Comparison of ENCODE assay signal across 24 mouse cellular contexts in the genomic region with DNA sequence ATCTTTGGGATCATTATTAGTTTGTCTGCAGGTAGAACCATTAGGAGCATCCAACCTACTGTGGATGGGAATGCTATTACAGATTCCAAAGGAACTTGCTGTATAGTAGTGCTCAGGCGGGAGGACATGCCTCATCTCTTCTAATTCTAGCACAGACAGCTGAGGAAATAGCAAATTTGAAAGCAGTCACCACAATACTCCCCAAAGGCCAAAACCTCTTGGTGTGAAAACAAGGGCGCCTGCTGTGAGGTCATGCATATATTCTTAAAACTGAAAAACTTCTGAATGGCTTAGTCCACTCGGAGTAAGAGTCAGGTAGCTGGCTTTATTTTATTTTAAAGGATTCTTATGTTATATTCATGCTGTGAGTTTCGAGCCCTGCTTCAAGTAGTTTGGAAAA. TPM values are rescaled to one million over a fixed set of nuclear protein-coding genes. Genes with fewer than 3 reads are reported as not detected.
A peak's percentile ranks its signal among the peaks of the same experiment; 100 is the strongest.
DNase-seq lines count a peak whose midpoint lies in the region; TF ChIP-seq lines count a peak whose summit lies in the region.
"Had no signal": no experiment of that assay in that cellular context is flagged by ENCODE, and none has a peak within 500 bp of the region (broad histone marks: within the 10 kb centered on the region; RNA-seq: fewer than 3 reads in every experiment).

No protein-coding gene starts in this region.

- no peak for TF ChIP-seq CTCF in spleen, adult 2 months (IDR thresholded peaks at IDR 0.05; ENCODE audit: extremely low read depth, insufficient read depth, insufficient read length, insufficient replicate concordance)
- no peak for TF ChIP-seq CTCF in CH12.LX (conservative IDR thresholded peaks at IDR 0.05 in 1 of 2, IDR thresholded peaks at IDR 0.05 in 1 of 2; ENCODE audit: low read depth in 2 of 2, low read length in 2 of 2)

- no peak overlapping the region for H3K9ac ChIP-seq in CH12.LX (ENCODE audit: insufficient read depth, low read depth)
- H3K9ac ChIP-seq: forebrain, embryonic 13.5 days; forebrain, postnatal 0 days; heart, embryonic 12.5 days; heart, embryonic 15.5 days; hindbrain, embryonic 14.5 days had no signal

- H3K27me3 ChIP-seq in spleen, adult 2 months (ENCODE audit: control insufficient read depth, insufficient read depth, low read length): no peaks in the 10 kb centered on the region
- H3K27me3 ChIP-seq in CH12.LX (replicated peaks): no peaks in the 10 kb centered on the region
- H3K27me3 ChIP-seq in midbrain, embryonic 10.5 days (ENCODE audit: low read depth, poor library complexity, severe bottlenecking): no peaks in the 10 kb centered on the region
- H3K27me3 ChIP-seq: heart, embryonic 12.5 days; heart, embryonic 15.5 days; Patski had no signal

- TF ChIP-seq RAD21 in CH12.LX (IDR thresholded peaks at IDR 0.05; ENCODE audit: low read depth, low read length): no peak

- in situ Hi-C loops in CH12.LX (cut with MboI; ENCODE audit: low pct_ligation_motif_present, low pct_unique_long_range_greater_than_20kb, low sequenced_read_pairs): no loop called here

- no peaks in the 10 kb centered on the region for H3K9me3 ChIP-seq in CH12.LX (replicated peaks; ENCODE audit: low read length)
- H3K9me3 ChIP-seq in midbrain, embryonic 10.5 days (replicated peaks): no peaks in the 10 kb centered on the region
- H3K9me3 ChIP-seq: forebrain, embryonic 10.5 days; forebrain, embryonic 13.5 days; G1E; heart, embryonic 15.5 days had no signal

- dilution Hi-C loops in CH12.LX (cut with MboI; ENCODE audit: extremely low pct_ligation_motif_present, extremely low pct_unique_long_range_greater_than_20kb, low sequenced_read_pairs): no loop called here

- 43% methylated on average over 4 of the region's 4 CpGs for WGBS in spleen, adult 2 months
- WGBS in macrophage (ENCODE audit: missing documents): 91% methylated on average over 4 of the region's 4 CpGs
- 78% methylated on average over 4 of the region's 4 CpGs for WGBS in midbrain, embryonic 10.5 days

- H3K4me1 ChIP-seq in spleen, adult 2 months (ENCODE audit: control insufficient read depth, insufficient read depth, insufficient read length): peaks cover 22% of the 10 kb centered on the region
- H3K4me1 ChIP-seq in CH12.LX (ENCODE audit: control insufficient read depth in 1 of 2, insufficient read depth in 2 of 2): peaks cover 34 to 90% of the 10 kb centered on the region in 2 experiments
- no peaks in the 10 kb centered on the region for H3K4me1 ChIP-seq in midbrain, embryonic 10.5 days
- H3K4me1 ChIP-seq: forebrain, embryonic 10.5 days; forebrain, embryonic 13.5 days; heart, embryonic 12.5 days; heart, embryonic 15.5 days had no signal

- TF ChIP-seq POLR2A in spleen, adult 2 months (IDR thresholded peaks at IDR 0.05; ENCODE audit: low read depth, low read length): no peak
- no peak for TF ChIP-seq POLR2A in CH12.LX (IDR thresholded peaks at IDR 0.05; ENCODE audit: low read depth, low read length)

- no peak overlapping the region for H3K4me3 ChIP-seq in spleen, adult 2 months (ENCODE audit: extremely low read depth, insufficient read depth, insufficient read length)
- no peak overlapping the region for H3K4me3 ChIP-seq in CH12.LX (replicated peaks in 1 of 3; ENCODE audit: low read depth in 2 of 3, low read length in 2 of 3, poor library complexity in 1 of 3)
- no peak overlapping the region for H3K4me3 ChIP-seq in macrophage (ENCODE audit: inconsistent target)
- no peak overlapping the region for H3K4me3 ChIP-seq in midbrain, embryonic 10.5 days
- H3K4me3 ChIP-seq: forebrain, embryonic 10.5 days; forebrain, embryonic 13.5 days; gastrocnemius, adult 2 months; heart, embryonic 12.5 days; heart, embryonic 15.5 days had no signal

- DNase-seq in spleen, adult 2 months (ENCODE audit: low read depth in 1 of 2, low spot score in 2 of 2): no peak
- no peak for DNase-seq in spleen, adult 12 weeks (ENCODE audit: low spot score)
- no peak for DNase-seq in CH12.LX (ENCODE audit: extremely low read depth)
- no peak for DNase-seq in adrenal gland, adult (ENCODE audit: inconsistent age in 2 of 2, low spot score in 1 of 2)
- no peak for DNase-seq in midbrain, embryonic 10.5 days (ENCODE audit: low spot score)
- DNase-seq: adrenal gland, adult 2 months; adrenal gland, postnatal 14 days; cerebellum, adult 11-12 months; cerebellum, adult 9-10 months; cerebellum, postnatal 14 days; forebrain, postnatal 0 days; gastrocnemius, adult 2 months; gastrocnemius, postnatal 14 days; heart, postnatal 10 days; heart, postnatal 36 days had no signal

- H3K4me2 ChIP-seq in CH12.LX (ENCODE audit: insufficient read depth, low read depth, poor library complexity, severe bottlenecking): peak overlapping the region; percentile 61
- H3K4me2 ChIP-seq: forebrain, embryonic 13.5 days; heart, embryonic 12.5 days; heart, embryonic 15.5 days; hindbrain, embryonic 14.5 days had no signal

- TF ChIP-seq EP300 in CH12.LX (IDR thresholded peaks at IDR 0.05; ENCODE audit: low read length): no peak

- H3K27ac ChIP-seq in spleen, adult 2 months (ENCODE audit: insufficient read depth, low read length): peak overlapping the region; percentile 74; the same call in 1 of the 2 replicates
- H3K27ac ChIP-seq in CH12.LX (ENCODE audit: insufficient read depth, low read depth) (peak overlapping the region; percentile 80), macrophage (0 out of 2 replicates have a peak overlapping the region, but pooled peaks have one; percentile 36)
- H3K27ac ChIP-seq in midbrain, embryonic 10.5 days (replicated peaks): no peak overlapping the region
- H3K27ac ChIP-seq: forebrain, embryonic 10.5 days; forebrain, embryonic 13.5 days; gastrocnemius, adult 2 months; heart, embryonic 15.5 days; hindbrain, embryonic 14.5 days; hindbrain, postnatal 0 days had no signal

- H3K36me3 ChIP-seq in spleen, adult 2 months (ENCODE audit: control insufficient read depth, insufficient read depth, low read length): peaks cover 16% of the 10 kb centered on the region
- H3K36me3 ChIP-seq in CH12.LX (replicated peaks in 1 of 2; ENCODE audit: control insufficient read depth in 1 of 2, insufficient read depth in 1 of 2, low read length in 1 of 2) (peaks cover 25 to 59% of the 10 kb centered on the region in 2 experiments), macrophage (ENCODE audit: inconsistent target) (peaks cover 26% of the 10 kb centered on the region)
- H3K36me3 ChIP-seq in midbrain, embryonic 10.5 days: no peaks in the 10 kb centered on the region
- H3K36me3 ChIP-seq: forebrain, embryonic 10.5 days; G1E; heart, embryonic 12.5 days; heart, embryonic 15.5 days had no signal

- peaks cover 20% of the 10 kb centered on the region for H3K79me2 ChIP-seq in CH12.LX (replicated peaks; ENCODE audit: control insufficient read depth, extremely low read depth, insufficient read depth, poor library complexity, severe bottlenecking)
- peaks cover 41% of the 10 kb centered on the region for H3K79me2 ChIP-seq in macrophage (ENCODE audit: inconsistent target)

TF ChIP-seq in CH12.LX, 34 proteins besides CTCF, POLR2A, EP300 and RAD21:
- TF ChIP-seq ELF1 (IDR thresholded peaks at IDR 0.05; ENCODE audit: low read depth, low read length) (no peak), GABPA (IDR thresholded peaks at IDR 0.05; ENCODE audit: insufficient replicate concordance, low read depth, low read length) (no peak), ETS1 (conservative IDR thresholded peaks at IDR 0.05; ENCODE audit: low read depth, low read length) (0 out of 2 replicates have a peak, but pooled peaks have one; percentile 22)
TF ChIP-seq in CH12.LX: peak in this region for 1.

RNA-seq across cellular contexts. Expression of a gene that starts 16.9 kb away (rescaled TPM):
- 19.3 and 20.9 TPM in 2 replicates for polyA plus RNA-seq in spleen, adult 2 months (2012; rRNA removed)
- total RNA-seq in CH12.LX (2012; rRNA removed) (23.5 and 24.9 TPM in 2 replicates), CH12.LX (2014; rRNA removed) (24.6 and 24.7 TPM in 2 replicates)
- polyA plus RNA-seq in CH12.LX (2012; ENCODE audit: insufficient read length, low read depth) (21.8 and 27.2 TPM in 2 replicates), macrophage (2018) (3.3 to 9.9 TPM (median 4.6 TPM) in 3 replicates)
- 10 to 100 TPM in 17 of 26 experiments, 1 to 10 TPM in 9; 2.9 to 39.5 (median 21.6) TPM for total RNA-seq in macrophage (2018; cell fraction: chromatin; rRNA removed)
- 10 to 100 TPM in 2 of 26 experiments, 1 to 10 TPM in 22, under 1 TPM in 2; 0.80 to 11.8 (median 5.9) TPM for total RNA-seq in macrophage (2018; cell fraction: cytosol; rRNA removed)
- total RNA-seq in macrophage (2018; cell fraction: nucleus; rRNA removed): 10 to 100 TPM in 16 of 26 experiments, 1 to 10 TPM in 10; 3.1 to 39.7 (median 18.1) TPM
- polyA plus RNA-seq in midbrain, embryonic 10.5 days (2016; fragmentation: Nextera tagmentation; extraction: Ambion mirVana): 0.10 and 0.21 TPM in 2 replicates
- polyA plus RNA-seq: G1E had no signal
